Mouse (Mus musculus) thymus, adult 18-20 months (tissue): ENCODE data around the gene Ucma.
A peak's percentile ranks its signal among the peaks of the same experiment; 100 is the strongest.

Source experiments
- DNase-seq, 2 experiments: peaks; one replicate each; pipeline ENCODE4 v3.0.0; 2022; ENCODE audit warnings: mixed read lengths in 2 of 2

Gene Ucma

DNA sequence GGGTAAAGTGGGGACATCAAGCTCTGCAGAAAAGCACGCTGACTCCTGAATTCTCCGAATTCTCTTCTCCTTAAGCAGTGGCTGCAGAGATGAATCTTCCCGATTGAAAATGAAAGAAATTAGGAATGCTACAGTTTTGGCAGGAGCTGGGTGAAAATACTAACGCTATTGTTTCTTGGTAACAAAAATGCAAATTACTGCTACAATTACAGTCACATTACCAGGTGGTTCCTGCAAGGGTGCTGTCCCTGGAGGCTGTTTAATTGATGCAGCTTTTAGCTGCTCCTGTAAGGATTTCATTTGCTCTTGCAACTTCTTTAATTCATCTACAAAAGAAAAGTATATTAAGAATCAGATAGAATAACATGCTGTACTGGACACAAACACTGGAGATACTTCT is 31.2 kb downstream of the Ucma start:
- no peak for DNase-seq

- no peak for DNase-seq
Measured at GRCm38 (mm10) chr2:5011898-5012490, 36.1 kb downstream of the Ucma start.

DNA sequence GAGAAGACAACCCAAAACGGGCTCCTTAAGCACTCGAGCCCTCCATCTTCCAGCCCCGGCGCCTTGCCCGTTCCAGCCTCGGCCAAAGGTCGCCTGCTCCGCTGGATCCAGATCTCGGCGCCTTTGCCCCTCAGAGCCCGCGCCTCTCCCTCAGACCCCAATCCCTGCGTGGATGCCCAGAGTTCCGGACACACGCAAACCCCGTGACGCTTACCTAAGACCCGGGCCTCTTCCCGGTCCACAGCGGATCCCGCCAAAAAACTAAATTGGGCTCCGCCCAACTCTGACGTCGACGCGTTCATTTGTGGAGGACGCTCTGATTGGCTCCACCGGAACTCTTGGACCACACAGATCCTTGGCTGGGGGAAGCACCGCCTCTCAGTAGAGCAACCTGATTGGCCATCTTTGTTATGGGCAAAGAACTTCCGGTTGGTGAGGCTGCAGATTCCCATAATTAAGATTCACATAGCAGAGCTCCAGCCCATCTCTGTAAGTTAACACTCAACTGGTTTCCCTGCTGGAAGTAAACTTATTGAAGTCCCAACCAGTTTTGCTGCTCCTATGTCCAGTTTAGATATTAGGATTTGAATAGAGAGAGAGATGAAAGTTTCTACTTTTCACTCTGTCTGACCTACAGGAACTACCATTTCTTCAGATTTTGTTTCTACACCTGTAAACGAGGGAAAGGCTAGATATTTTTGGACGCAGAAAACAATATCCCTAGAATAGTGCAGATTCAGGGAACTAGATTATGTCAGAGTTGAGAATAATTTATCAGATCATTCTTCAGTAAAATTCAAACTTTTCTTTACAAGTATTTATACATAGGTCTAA is 36.8 kb downstream of the Ucma start, which contains the start of gene Mcm10:
Gene Mcm10 (minus strand): TSS at position 301 of the 834 bp plus-strand sequence.
- DNase-seq, result peak; percentile 84 to 89

- DNase-seq, result no peak
Measured at GRCm38 (mm10) chr2:5014616-5015015, 38.7 kb downstream of the Ucma start.

GRCm38 (mm10) chr2:5015527-5015926 is 39.6 kb downstream of the Ucma start:
- no peak for DNase-seq

DNA sequence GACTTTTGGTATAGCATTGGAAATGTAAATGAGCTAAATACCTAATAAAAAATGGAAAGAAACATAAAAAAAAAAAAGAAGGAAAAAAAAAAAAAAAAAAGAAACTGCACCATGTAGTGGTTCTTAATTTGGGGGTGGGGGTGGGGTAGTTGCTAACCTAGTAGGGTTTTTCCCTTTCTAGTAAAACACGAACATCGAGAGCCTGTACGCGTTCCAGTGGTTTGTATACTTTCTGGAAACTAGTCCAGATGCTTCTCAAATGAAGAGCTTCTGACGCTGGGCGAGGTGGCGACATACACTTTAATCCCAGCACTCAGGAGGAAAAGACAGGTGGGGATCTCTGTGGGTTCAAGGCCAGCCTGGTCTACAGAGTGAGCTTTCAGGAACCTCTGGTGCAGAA is 41.0 kb downstream of the Ucma start:
- DNase-seq, result no peak

DNA sequence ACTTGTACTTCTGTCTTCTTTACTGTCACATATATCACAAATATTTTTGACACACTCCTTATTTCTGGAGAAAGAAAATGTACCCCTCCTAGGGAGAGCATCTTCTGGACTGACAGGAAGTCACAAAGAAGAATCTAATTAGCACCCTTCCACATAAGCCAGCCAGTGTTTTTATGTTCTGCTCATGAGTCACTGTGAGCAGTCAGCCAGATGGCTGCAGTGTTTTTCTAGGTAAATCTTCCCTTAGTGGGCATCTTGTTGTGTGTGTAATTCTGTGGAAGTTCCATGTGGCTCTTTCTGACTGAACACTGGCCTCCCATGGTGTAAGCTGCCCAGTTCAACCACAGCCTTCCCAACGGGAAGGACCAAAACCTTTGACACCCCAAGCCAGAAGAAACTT is 43.8 kb downstream of the Ucma start:
- DNase-seq, result no peak

DNA sequence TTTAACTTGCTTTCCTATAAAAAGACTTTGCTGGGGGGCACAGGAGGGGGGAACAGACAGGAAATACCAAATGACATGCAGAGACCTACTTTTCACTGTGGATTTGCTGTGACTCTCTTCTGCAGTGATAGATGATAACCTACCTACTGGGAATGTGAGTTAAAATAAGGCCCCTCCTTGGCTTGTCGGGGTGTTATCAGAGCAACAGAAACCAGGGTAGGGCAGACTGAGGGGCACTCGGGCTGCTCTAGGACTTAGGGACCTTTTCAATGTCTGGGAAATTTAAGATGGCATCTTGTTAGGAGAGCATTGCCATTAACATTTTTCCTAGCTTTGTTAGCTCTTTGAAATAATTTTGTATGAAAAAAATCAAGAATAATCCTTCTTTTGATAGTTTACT is 47.4 kb downstream of the Ucma start:
- no peak for DNase-seq

GRCm38 (mm10) chr2:5023699-5024399 is 47.9 kb downstream of the Ucma start:
- DNase-seq, result no peak

GRCm38 (mm10) chr2:5025162-5025733 is 49.3 kb downstream of the Ucma start:
- DNase-seq, result no peak

DNA sequence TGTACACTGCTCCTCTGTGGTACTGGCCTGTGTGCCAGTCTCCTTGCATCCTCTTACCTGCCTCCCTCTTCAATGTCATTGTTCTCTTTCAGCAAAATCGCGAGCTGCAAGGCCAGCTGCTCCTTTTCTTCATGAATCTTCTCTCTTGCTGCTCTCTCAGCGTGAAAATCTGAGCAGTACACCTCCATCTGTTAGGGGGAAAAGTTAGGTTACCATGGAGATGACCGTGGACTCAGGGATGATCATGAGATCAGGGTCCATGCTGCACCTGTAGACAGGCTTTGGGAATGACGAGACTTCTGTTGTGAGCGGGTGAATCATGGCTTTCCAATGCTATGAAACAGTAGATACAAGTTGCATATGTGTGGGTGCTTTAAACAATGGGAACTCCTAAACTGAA is 51.1 kb downstream of the Ucma start:
- DNase-seq, result no peak

GRCm38 (mm10) chr2:5028047-5028446 is 52.1 kb downstream of the Ucma start:
- DNase-seq, result no peak

DNA sequence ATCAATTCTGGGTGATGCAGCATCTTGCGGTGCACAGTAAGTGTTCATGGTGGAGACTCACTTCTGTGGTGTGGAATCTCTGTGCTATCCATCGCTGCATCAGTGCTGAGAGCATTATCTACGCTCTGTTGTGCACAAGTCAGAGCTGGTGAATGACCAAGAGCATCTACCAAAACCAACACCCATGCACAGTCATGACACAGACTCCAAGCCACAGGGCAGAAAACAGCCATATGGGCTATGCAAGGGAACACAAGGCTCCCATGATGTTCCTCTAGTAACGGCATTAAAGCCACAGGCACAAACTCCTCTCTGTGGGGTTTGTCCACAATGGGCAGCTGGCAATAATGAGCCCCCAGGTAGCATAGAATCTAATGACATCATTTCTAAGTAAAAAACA is 53.9 kb downstream of the Ucma start:
- DNase-seq, result no peak

GRCm38 (mm10) chr2:5031215-5031614 is 55.3 kb downstream of the Ucma start:
- DNase-seq, result no peak

GRCm38 (mm10) chr2:5032665-5033064 is 56.7 kb downstream of the Ucma start:
- no peak for DNase-seq

DNA sequence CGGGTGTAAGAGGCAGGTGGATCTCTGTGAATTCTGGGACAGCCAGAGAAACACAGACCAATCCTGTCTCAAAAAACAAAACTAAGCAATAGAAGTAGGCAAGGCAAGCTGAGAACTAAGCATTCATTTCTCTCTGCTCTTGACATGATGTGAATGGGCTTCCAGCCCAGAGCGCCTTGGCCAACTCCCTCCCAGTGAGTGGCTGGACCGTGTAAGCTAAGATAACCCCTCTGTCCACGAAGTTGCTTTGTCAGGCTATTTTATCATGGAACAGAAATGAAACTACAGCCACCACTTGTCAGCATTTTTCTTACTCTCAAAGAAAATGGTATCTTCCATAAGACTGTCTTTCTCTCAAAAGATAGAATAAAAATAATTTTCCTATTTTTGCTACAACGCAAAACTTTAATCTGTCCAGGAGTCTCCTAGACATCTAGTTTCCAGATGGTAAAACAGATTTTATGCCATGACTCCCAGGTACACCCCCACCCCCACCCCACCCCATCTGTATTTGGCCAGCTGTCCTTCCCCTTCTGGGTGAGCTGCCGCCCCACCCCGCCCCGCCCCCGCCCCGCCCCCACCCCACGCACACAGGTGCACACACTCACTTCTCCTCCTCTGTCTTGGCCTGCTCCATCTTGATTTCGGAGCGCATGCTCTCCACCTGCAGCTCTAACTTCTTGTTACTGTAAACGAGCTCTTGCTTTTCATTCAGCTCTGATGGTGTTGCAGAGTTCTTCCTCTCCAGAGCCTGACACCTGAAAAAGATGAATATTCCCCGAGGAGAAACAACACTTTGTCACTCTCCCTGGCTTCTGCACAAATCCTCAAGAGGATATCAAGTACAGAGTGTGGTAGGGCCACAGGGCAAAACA is 57.9 kb downstream of the Ucma start:
- DNase-seq, result no peak

GRCm38 (mm10) chr2:5034801-5035200 is 58.9 kb downstream of the Ucma start:
- DNase-seq, result no peak

GRCm38 (mm10) chr2:5035241-5035640 is 59.3 kb downstream of the Ucma start:
- no peak for DNase-seq
